Mouse (Mus musculus) testis, adult 2 months (tissue): Measurements from ENCODE around the gene Fas.

Experiments
- CTCF ChIP-seq: fragments of 200-500 bp; IDR thresholded peaks from 2 replicates; pipeline ENCODE4 v1.5.1; 2012; ENCODE audit warnings: low read depth, mild to moderate bottlenecking, inconsistent platforms, low read length, moderate library complexity; ENCODE audit not compliant: control insufficient read depth, insufficient read depth, insufficient replicate concordance
- POLR2A ChIP-seq: fragments of 200-500 bp; IDR thresholded peaks from 2 replicates; pipeline ENCODE4 v1.6.1; 2012; ENCODE audit warnings: low read depth, mild to moderate bottlenecking, inconsistent platforms, low read length, moderate library complexity; ENCODE audit not compliant: control insufficient read depth

- TF ChIP-seq CTCF (no peak), POLR2A (no peak)
Measured at GRCm38 (mm10) chr19:34248558-34248957, 41.9 kb upstream of the Fas start.
